Mouse (Mus musculus) heart, postnatal 0 days (tissue): ENCODE results near the gene Ubash3a. TPM values are rescaled to one million over a fixed set of nuclear protein-coding genes. Genes with fewer than 3 reads are reported as not detected.

Experiments used
- ATAC-seq: fragments of 200-750 bp; cut with Nextera tagmentation; 2 replicates; pipeline ENCODE4 v1.8.0; 2017; ENCODE audit warnings: low read depth, moderate number of reproducible peaks, moderate library complexity; ENCODE audit not compliant: insufficient read depth
- DNase-seq: peaks from one replicate; pipeline ENCODE4 v3.0.0-alpha.2; 2016; ENCODE audit warnings: low spot score
- H3K27ac ChIP-seq: fragments of 300-500 bp; sonication (generic); 2 replicates; pipeline ENCODE4 v1.5.1; 2014; ENCODE audit warnings: low read depth, mild to moderate bottlenecking
- H3K27me3 ChIP-seq: fragments of 300-500 bp; sonication (generic); 2 replicates; pipeline ENCODE4 v1.6.1; 2014; ENCODE audit warnings: low read length, mixed read lengths; ENCODE audit not compliant: control insufficient read depth, insufficient read depth
- H3K36me3 ChIP-seq: fragments of 300-500 bp; sonication (generic); replicated peaks from 2 replicates; pipeline ENCODE4 v1.6.1; 2014; ENCODE audit warnings: low read length, mixed read lengths; ENCODE audit not compliant: control insufficient read depth, insufficient read depth
- H3K4me1 ChIP-seq: fragments of 300-500 bp; sonication (generic); 2 replicates; pipeline ENCODE4 v1.6.1; 2014; ENCODE audit warnings: antibody characterized with exemption; ENCODE audit not compliant: control insufficient read depth, insufficient read depth
- H3K4me2 ChIP-seq: fragments of 300-500 bp; sonication (generic); 2 replicates; pipeline ENCODE4 v1.6.1; 2014; ENCODE audit warnings: low read depth, mild to moderate bottlenecking, low read length, moderate library complexity
- H3K4me3 ChIP-seq: fragments of 300-500 bp; sonication (generic); 2 replicates; pipeline ENCODE4 v1.5.1; 2014; ENCODE audit warnings: low read depth, low read length
- H3K9ac ChIP-seq: fragments of 300-500 bp; sonication (generic); replicated peaks from 2 replicates; pipeline ENCODE4 v1.6.1; 2014; ENCODE audit warnings: low read depth, low read length, mixed read lengths
- H3K9me3 ChIP-seq: fragments of 300-500 bp; sonication (generic); replicated peaks from 2 replicates; pipeline ENCODE4 v1.6.1; 2016; ENCODE audit warnings: low read length; ENCODE audit not compliant: control insufficient read depth
- CTCF ChIP-seq: IDR thresholded peaks from 2 replicates; pipeline ENCODE4 v1.5.1; 2016; ENCODE audit warnings: antibody characterized with exemption, control low read depth, low read depth
- EP300 ChIP-seq: IDR thresholded peaks from 2 replicates; pipeline ENCODE4 v1.6.1; 2016; ENCODE audit warnings: antibody characterized with exemption, low read depth
- WGBS: fragments of 180-500 bp; shearing (Covaris S2); extraction: QIAGEN DNeasy Blood & Tissue Kit; methylation state at CpG from one replicate; pipeline ENCODE4 v1.1.7; 2014; 5-methylcytosine and 5-hydroxymethylcytosine counted together
- polyA plus RNA-seq: library from polyadenylated mRNA; unstranded; fragments of >200 nt; fragmentation: Nextera tagmentation; extraction: Ambion mirVana; gene quantifications from 2 replicates; pipeline ENCODE4 v1.2.1, GENCODE M21; 2015
- total RNA-seq: library from RNA; depleted of rRNA; stranded (reverse); fragments of >200 nt; gene quantifications from 2 replicates; pipeline ENCODE4 v1.2.3, GENCODE M21; 2014; ENCODE audit warnings: low replicate concordance

Gene Ubash3a
- total and polyA plus RNA-seq, 2 experiments from 2014 or later = 0.20 TPM; not detected in 1

- Histone ChIP-seq H3K27me3 (no peaks in the 10 kb centered on the region), H3K36me3 (no peaks in the 10 kb centered on the region), H3K4me3 (peak within 1 kb of the TSS; percentile 47), H3K27ac (no peak within 1 kb of the TSS), H3K9ac (no peak within 1 kb of the TSS), H3K9me3 (no peaks in the 10 kb centered on the region), H3K4me1 (no peaks in the 10 kb centered on the region), H3K4me2 (peak within 1 kb of the TSS; percentile 71)
- TF ChIP-seq EP300 (no peak), CTCF (no peak)
- ATAC-seq (peak; percentile 93), DNase-seq (peak; percentile 87)
- 10% methylated on average over 44 of the region's 44 CpGs for WGBS
Measured at GRCm38 (mm10) chr17:31276922-31277918, 69.5 kb downstream of the Ubash3a start, which contains the start of gene Rsph1. Gene Rsph1 (minus strand): TSS chr17:31277383.

DNA sequence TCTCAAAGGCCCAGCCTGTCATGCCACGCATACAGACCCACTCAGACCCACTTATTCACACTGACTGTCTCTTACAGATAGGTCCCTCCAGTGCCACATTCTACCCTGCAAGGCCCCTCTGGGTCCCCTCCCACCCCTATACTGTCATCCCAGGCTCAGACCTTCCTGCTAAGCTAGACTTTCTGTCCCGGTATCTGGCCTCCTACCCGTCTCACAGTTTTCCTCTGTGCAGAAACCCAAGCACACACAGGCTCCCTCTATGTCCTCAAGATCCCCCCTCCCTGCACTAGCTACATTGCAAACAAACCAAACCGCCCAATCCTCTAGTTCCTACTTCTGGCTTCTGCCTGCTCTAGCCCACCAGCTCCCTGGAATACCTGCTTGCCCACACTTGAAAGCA is 70.3 kb downstream of the Ubash3a start:
- TF ChIP-seq CTCF (no peak), EP300 (no peak)
- DNase-seq = no peak
- WGBS = 78% methylated on average over 4 of the region's 4 CpGs
- no peaks in the 10 kb centered on the region for H3K4me1 ChIP-seq
- H3K36me3 ChIP-seq = no peaks in the 10 kb centered on the region
- H3K4me3 ChIP-seq = no peak overlapping the region
- no peak overlapping the region for H3K9ac ChIP-seq
- H3K4me2 ChIP-seq = no peak overlapping the region
- H3K9me3 ChIP-seq = no peaks in the 10 kb centered on the region
- no peaks in the 10 kb centered on the region for H3K27me3 ChIP-seq
- ATAC-seq = no peak
- no peak overlapping the region for H3K27ac ChIP-seq

DNA sequence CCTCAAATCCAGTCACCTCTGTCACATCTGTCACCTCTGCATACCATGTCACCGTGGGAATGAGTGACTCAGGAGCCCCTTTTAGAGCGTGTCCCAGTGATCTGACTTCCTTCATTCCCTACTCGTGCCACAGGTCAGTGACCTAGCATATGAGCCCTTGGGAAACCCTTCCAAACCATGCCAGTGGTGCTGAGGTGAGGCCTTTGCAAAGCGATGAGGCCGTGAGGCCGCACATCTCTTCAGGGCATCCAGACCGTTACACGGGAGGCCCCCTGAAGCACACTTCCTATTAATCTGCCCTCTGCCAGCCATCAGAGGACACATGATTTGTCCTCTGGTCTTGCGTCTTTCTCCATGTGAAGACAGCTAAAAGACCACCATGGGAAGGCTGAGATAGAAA is 71.9 kb downstream of the Ubash3a start:
- Histone ChIP-seq H3K9me3 (no peaks in the 10 kb centered on the region), H3K36me3 (no peaks in the 10 kb centered on the region), H3K27ac (no peak overlapping the region), H3K4me1 (no peaks in the 10 kb centered on the region), H3K9ac (no peak overlapping the region), H3K4me3 (no peak overlapping the region), H3K27me3 (no peaks in the 10 kb centered on the region), H3K4me2 (no peak overlapping the region)
- DNase-seq (no peak), ATAC-seq (no peak)
- TF ChIP-seq EP300 (no peak), CTCF (no peak)
- 55% methylated on average over 9 of the region's 9 CpGs for WGBS

- H3K9ac ChIP-seq = no peak overlapping the region
- no peaks in the 10 kb centered on the region for H3K27me3 ChIP-seq
- ATAC-seq = no peak
- no peak overlapping the region for H3K4me2 ChIP-seq
- 54% methylated on average over 6 of the region's 6 CpGs for WGBS
- no peaks in the 10 kb centered on the region for H3K36me3 ChIP-seq
- H3K9me3 ChIP-seq = no peaks in the 10 kb centered on the region
- DNase-seq = no peak
- no peak overlapping the region for H3K27ac ChIP-seq
- no peak overlapping the region for H3K4me3 ChIP-seq
- no peaks in the 10 kb centered on the region for H3K4me1 ChIP-seq
- TF ChIP-seq EP300 (no peak), CTCF (no peak)
Measured at GRCm38 (mm10) chr17:31280269-31280668, 72.6 kb downstream of the Ubash3a start.

- WGBS = 45% methylated on average over 19 of the region's 19 CpGs
- no peaks in the 10 kb centered on the region for H3K36me3 ChIP-seq
- H3K27ac ChIP-seq = no peak overlapping the region
- no peak overlapping the region for H3K4me2 ChIP-seq
- TF ChIP-seq EP300 = no peak
- peak; percentile 34 for TF ChIP-seq CTCF
- DNase-seq = no peak
- no peak overlapping the region for H3K4me3 ChIP-seq
- H3K4me1 ChIP-seq = no peaks in the 10 kb centered on the region
- H3K27me3 ChIP-seq = no peaks in the 10 kb centered on the region
- H3K9me3 ChIP-seq = no peaks in the 10 kb centered on the region
- no peak overlapping the region for H3K9ac ChIP-seq
- ATAC-seq = no peak
Measured at GRCm38 (mm10) chr17:31281830-31282686, 74.4 kb downstream of the Ubash3a start.
